Mouse (Mus musculus) heart, embryonic 16.5 days (tissue): Measurements from ENCODE around the gene Smlr1. TPM values are rescaled to one million over a fixed set of nuclear protein-coding genes. Genes with fewer than 3 reads are reported as not detected.

Experiments
- polyA plus RNA-seq: library from polyadenylated mRNA; unstranded; fragments of >200 nt; fragmentation: Nextera tagmentation; extraction: Ambion mirVana; gene quantifications from 2 replicates; pipeline ENCODE4 v1.2.1, GENCODE M21; 2015

Smlr1 gene
- polyA plus RNA-seq, 1 experiment from 2014 or later: not detected

Other genes starting within 250 kb of the Smlr1 start
- 23.9 and 26.9 TPM in 2 replicates for gene Akap7, start 228.4 kb downstream of the Smlr1 start, polyA plus RNA-seq
- gene Epb41l2, start 176.5 kb downstream of the Smlr1 start, polyA plus RNA-seq: 49.8 and 52.1 TPM in 2 replicates